Mouse (Mus musculus): ENCODE measurements at regions not wholly inside any gene's neighbourhood (a gene's known extent, or its start where the extent isn't known, plus 50 kb on each side); places are given as distances from the start of the nearest gene placed in this dataset.

DNA sequence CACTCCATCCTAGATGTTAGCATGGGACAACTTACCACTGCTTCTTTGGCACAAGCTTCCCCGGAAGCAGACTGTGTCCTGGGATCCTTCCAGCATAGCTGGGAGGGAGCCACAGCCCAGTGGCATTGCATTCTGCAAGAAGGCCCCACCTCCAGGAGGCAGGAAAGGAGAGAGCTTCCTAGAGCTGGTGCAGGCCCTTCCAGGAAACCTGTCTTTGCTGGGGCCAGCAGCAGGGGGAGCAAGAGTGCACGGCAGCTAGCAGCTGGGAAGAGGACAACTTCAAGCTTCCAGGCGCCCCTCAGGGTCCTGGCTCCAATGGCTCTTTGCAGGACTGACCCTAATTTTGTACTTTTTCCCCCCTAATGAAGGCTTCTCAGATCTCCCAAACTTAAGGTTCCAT lies 115.4 kb upstream of the Sorcs3 start:
- DNase-seq = no peak

DNA sequence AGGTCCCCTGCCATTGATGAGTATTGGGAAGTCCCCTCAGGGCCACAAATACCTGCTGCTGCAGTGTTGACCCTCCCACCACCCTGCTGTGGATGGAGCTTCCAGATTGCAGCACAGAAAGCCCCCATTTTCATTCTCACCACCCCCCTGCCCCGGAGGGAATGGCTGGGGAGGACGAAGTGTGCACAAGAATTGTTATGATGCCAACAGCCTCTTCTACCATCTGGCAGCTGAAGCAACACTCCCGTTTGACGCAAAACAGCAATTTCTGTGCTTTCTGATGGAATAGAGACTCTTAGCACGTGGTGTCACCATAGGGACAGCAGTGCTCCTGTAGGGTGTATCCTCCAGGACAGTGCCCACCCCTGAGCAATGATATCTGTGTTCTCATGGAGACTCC lies 108.5 kb upstream of the Sorcs3 start:
- DNase-seq = no peak

DNA sequence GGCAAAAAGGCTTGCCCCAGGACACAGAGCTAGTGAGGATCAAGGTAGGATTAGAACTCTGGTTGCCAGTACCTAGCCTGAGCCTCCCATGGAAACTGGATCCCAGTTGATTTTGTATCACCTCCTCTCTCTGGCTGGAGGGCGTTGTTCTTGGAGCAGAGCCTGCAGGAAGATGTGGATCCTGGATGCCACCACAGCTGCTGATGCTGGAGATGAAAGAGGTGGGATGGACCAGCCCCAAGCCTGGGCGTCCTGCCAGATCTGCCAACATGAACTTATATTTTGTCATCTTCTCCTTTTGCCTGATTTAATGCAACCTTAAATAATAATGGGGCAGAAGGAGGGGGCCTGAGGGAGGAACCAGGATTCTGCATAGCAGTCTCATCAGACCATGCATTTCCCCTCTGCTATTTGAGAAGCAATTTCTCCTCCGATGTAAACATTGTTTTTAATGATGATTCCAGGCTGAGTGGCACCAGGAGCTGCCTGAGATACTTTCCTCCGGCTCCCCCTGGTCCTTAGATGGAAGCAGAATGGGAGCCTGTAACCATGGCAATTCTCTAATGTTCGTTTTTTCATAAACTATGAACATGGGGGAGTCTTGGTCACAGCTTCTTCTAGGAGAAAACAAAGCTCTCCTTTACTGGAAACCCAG lies 107.8 kb upstream of the Sorcs3 start:
- no peak for DNase-seq

DNA sequence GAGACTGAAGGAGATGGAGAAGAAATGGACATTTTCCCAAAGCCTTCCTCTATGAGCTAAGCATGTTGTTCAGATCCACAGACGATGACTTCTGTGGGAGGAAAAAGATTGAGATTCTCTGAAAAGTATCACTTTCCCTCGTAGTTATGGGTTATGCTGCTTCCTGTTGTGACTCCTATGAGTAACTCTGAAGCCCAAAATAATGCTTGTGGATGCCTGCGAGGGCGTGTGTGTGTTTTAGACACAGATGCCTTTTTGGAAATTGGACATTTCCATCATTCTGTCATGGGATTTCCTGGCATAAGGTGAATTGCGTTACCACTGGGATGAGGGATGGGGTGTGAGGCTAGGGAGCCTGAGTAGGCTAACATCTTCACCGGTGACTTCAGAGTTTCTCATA lies 104.8 kb upstream of the Sorcs3 start:
- DNase-seq = no peak

DNA sequence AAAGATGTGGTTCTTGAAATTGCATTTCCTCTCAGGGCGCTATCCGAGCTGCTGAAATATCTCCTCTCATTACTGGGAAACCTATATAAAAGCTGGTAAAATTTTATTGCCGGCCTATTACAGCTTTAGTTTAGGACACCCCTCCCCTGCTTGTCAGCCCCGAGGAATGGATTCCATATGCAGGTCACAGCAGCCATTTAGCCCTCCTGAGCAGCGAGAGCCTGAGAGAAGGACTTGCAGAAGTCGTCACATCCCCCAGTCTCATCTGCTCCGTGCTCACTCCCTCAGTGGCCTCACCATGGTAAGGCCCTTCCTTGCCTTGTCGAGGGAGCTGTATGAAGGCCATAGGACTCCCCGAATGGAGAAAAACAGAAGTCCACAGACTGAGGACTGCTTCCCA lies 90.7 kb upstream of the Sorcs3 start:
- DNase-seq = no peak

DNA sequence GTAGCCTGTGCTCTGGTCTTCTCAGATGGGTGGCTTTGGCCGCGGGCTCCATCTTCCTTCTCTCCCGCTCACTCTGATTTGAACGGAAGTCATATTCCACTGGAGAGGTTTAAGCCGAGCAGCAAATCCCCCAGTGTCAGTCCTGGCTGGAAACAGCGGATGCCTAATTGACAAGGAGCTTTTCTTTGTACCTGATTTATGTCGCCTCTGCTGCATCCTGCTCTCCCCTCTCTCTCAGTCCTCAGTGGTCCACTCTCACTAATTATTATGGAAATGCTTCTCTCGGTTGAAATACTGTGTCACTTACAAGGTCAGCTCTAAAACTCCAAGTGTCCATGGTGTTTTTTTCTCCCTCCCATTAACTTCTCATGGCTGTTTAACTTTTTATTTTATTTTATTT lies 90.1 kb upstream of the Sorcs3 start:
- DNase-seq = no peak

DNA sequence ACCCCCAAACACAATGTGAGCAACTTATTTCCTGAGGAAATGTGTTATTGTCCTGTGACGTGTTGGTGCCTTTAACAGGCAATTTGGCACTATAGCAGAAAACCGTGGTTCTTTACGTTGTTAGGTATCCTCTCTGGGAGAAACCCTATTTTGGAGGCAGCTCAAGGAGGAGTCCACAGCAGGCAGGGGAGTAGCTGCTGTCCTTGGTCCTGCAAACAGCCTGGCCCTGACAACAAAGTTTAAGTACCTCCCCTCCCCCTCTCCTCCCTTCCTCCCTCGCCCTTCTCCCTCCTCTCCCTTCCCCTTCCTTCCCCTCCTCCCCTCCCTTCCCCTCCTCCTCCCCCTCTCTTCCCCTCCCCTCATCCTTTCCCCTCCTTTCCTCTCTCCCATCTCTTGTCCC lies 89.1 kb upstream of the Sorcs3 start:
- DNase-seq = no peak

DNA sequence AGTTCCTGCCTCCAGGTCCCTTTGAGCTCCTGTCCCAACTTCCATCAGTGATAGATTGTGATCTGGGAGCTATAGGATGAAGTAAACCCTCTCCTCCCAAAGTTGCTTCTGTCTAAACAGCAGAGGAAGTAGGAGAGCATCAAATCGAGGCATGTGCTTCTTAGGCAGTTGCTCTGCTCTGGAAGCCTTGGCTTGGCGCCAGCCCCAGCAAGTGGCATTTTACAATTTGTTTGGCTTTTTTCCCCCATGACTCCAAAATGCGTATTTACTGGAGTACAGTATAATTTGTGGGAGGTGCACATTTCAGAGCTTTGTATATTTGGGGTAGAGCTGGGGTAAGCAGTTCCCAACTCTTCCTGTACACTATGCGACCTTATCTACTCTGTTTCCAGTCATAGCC lies 88.2 kb upstream of the Sorcs3 start:
- DNase-seq = no peak

DNA sequence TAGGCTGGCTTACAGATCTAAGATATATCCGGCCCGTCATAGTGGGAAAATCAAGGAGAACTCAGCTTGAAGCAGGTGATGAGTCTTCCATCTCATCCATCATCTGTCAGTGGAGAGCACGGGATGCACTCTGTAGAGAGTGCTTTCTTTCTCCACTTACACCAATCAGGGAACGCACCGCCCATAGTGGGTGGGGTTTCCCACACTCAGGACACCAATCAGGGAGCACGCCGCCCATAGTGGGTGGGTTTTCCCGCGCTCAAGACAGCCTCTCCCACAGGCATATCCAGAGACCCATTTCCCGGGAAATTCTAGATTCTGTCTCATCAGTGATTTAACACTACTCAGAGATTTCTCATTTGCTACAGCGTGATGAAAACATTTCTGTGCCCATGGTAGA lies 83.5 kb upstream of the Sorcs3 start:
- DNase-seq = no peak

DNA sequence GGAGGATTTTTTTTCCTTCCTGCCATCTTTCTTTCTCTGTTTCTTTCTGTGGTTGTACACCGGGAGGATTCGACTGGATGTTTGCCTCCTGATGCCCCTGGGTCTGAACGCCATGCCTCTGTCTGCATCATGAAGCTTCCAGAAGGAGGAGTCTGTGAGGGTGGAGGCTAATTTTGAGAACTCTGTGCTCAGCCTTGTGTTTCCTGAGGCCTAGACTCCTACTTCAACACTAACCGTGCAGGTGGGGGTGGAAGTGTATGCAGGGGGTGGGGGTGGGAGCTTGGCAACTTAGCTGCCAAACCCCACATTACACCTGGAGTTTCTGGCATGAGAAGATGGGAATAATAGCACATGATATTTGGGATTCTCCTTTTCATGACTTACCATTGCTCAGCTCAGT lies 82.0 kb upstream of the Sorcs3 start:
- DNase-seq = no peak

DNA sequence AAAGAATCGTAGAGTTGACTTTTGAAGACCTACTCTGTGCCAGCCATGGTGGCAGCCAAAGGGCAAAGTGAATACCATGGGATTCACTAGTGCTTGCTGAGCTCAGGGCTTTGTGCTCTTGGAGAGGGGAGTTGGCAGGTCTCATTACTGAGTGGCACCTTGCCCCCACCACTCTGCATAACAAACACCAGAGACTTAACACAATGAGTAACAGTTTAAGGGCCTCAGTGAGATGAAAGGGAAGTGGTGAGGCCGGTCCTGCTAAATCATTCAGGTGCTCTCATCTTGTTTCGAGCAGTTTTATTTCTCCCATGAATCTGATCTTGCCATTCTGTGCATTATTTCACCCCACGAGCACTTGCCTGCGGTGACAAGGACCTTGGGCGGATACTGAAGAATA lies 80.1 kb upstream of the Sorcs3 start:
- no peak for DNase-seq

DNA sequence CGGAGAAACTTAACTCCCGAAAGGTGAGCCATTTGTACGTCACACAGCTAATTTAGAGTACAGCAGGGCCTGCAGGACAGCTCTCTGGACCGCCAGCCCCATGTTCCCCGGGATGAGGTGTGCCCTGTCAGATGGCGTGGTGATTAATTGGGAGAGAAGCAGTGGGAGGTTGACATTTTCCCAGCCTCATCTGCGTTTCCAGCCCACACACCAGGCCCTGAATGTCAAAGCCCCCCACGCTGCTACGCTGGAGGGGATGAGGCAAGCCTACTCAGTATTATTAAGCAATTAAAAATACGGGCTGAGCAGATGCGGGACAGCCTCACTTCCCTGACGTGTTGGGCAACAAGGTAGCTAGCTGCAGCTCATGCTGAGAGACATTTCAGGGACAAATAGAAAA lies 77.7 kb upstream of the Sorcs3 start:
- no peak for DNase-seq

DNA sequence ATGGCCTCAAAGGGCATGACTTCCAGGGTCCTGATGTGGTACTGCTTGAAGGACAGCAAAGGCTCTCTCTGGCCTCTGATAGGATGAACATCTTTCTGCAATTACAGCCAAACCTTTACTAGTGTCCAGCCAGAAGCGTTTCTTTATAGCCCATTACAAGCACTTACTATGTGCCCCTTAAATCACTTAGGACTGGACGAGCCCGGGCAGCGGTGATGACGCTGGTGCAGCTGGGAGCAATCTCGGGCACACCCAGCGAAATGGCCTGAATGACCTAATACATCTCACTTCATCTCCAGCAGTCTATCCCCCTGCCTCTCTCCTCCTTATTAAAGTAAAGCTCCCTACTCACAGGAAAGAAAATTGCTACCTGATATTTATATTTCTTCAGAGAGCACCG lies 69.6 kb upstream of the Sorcs3 start:
- peak; percentile 63 for DNase-seq

DNA sequence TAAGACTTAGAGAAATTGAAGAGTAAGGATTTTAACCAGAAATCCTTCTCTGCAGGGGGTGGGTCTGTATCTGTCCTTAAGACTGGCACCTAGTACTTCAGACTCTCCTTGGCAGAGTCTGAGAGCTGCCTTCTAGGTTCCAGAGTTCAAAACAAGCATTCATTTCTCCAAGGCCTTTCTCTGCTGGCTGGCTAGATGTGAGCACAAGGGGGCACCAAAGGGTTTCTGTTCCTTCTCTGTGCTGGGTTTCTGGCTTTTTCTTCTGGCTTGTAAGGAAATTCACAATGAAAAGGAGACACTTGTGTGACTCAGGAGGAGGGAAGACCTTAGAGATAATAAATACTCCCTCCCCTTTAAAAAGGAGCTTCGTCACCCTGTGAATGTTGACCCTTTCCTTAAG lies 61.7 kb upstream of the Sorcs3 start:
- DNase-seq = peak; percentile 19
